Mouse (Mus musculus) embryonic facial prominence, embryonic 15.5 days (tissue): ENCODE data around the gene Khdrbs1. TPM values are rescaled to one million over a fixed set of nuclear protein-coding genes. Genes with fewer than 3 reads are reported as not detected.
A peak's percentile ranks its signal among the peaks of the same experiment; 100 is the strongest.
"Not testable (repeated sequence)": the region's sequence is repeated elsewhere in the genome, so short reads cannot be mapped to it uniquely, and the experiment has no call there.

ENCODE experiments used
- ATAC-seq: fragments of 200-750 bp; cut with Nextera tagmentation; 2 replicates; pipeline ENCODE4 v1.8.0; 2017; ENCODE audit warnings: low read depth, moderate TSS enrichment; ENCODE audit not compliant: insufficient number of reproducible peaks, low FRiP score, low TSS enrichment
- H3K27ac ChIP-seq: fragments of 300-500 bp; sonication (generic); replicated peaks from 2 replicates; pipeline ENCODE4 v1.5.1; 2015; ENCODE audit warnings: mild to moderate bottlenecking, inconsistent platforms
- H3K27me3 ChIP-seq: fragments of 300-500 bp; sonication (generic); 2 replicates; pipeline ENCODE4 v1.6.1; 2015; ENCODE audit warnings: inconsistent platforms
- H3K36me3 ChIP-seq: fragments of 300-500 bp; sonication (generic); 2 replicates; pipeline ENCODE4 v1.6.1; 2015; ENCODE audit warnings: mild to moderate bottlenecking, inconsistent platforms
- H3K4me1 ChIP-seq: fragments of 300-500 bp; sonication (generic); 2 replicates; pipeline ENCODE4 v1.6.1; 2015; ENCODE audit warnings: inconsistent platforms
- H3K4me2 ChIP-seq: fragments of 300-500 bp; sonication (generic); replicated peaks from 2 replicates; pipeline ENCODE4 v1.6.1; 2015; ENCODE audit warnings: mild to moderate bottlenecking, inconsistent platforms
- H3K4me3 ChIP-seq: fragments of 300-500 bp; sonication (generic); replicated peaks from 2 replicates; pipeline ENCODE4 v1.5.1; 2015; ENCODE audit warnings: mild to moderate bottlenecking, inconsistent platforms
- H3K9ac ChIP-seq: fragments of 300-500 bp; sonication (generic); 2 replicates; pipeline ENCODE4 v1.6.1; 2015; ENCODE audit warnings: inconsistent platforms
- H3K9me3 ChIP-seq: fragments of 300-500 bp; sonication (generic); replicated peaks from 2 replicates; pipeline ENCODE4 v1.6.1; 2016; ENCODE audit warnings: inconsistent platforms
- WGBS: fragments of 180-500 bp; shearing (Covaris S2); methylation state at CpG from one replicate; pipeline ENCODE4 v1.1.7; 2015; 5-methylcytosine and 5-hydroxymethylcytosine counted together
- polyA plus RNA-seq: library from polyadenylated mRNA; unstranded; fragments of >200 nt; fragmentation: Nextera tagmentation; extraction: Ambion mirVana; gene quantifications from 2 replicates; pipeline ENCODE4 v1.2.1, GENCODE M21; 2015

Gene Khdrbs1
- polyA plus RNA-seq, 1 experiment from 2014 or later: 99.1 TPM

DNA sequence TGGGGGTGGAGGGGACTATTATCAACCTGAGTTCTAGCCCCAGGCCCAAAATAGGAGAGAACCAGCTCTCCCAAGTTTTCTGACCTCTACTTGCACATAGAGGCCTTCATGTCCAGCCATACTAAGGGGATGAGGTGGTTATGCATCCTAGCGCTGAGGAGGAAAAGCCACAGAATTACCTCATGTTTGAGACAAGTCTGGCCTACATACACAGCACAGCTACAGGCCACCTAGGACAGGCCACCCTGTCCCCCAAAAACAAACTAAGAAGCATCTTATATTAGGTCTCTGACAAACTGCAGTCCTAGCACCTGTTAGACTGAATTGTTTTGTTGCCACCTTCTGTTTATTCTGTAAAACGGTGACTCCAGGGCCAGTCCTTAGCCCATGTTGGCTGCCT is 1.4 kb upstream of the Khdrbs1 start:
- 33% methylated on average over 2 of the region's 2 CpGs for WGBS
- H3K36me3 ChIP-seq: no peaks in the 10 kb centered on the region
- peak overlapping the region; percentile 66 for H3K4me2 ChIP-seq
- ATAC-seq: no peak
- H3K9ac ChIP-seq: peak overlapping the region; percentile 86; the same call in 1 of the 2 replicates
- H3K27me3 ChIP-seq: no peaks in the 10 kb centered on the region
- no peaks in the 10 kb centered on the region for H3K9me3 ChIP-seq
- H3K4me3 ChIP-seq: peak overlapping the region; percentile 100
- peaks cover 19% of the 10 kb centered on the region for H3K4me1 ChIP-seq
- H3K27ac ChIP-seq: peak overlapping the region; percentile 99

DNA sequence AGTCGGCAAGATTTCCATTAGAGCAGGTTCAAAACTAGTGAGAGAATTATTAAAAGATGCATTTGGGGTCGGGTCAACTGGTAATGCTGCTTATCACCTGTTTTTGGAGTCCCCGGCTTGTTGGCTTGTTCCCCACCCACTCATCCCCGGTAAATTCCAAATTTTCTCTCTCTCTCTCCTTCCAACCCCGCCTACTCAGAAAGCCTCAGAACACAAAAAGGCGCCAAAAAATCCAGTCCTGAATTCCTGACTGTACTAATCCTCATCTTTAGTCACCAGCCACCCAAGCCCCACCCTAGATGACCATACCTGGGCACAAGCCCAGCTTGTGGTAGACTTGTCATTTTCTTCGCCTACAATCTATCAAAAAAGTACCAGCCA is 897 bp upstream of the Khdrbs1 start:
- Histone ChIP-seq H3K27ac (peak overlapping the region; percentile 99), H3K4me1 (peaks cover 21% of the 10 kb centered on the region), H3K4me3 (peak overlapping the region; percentile 100), H3K9ac (peak overlapping the region; percentile 86), H3K36me3 (no peaks in the 10 kb centered on the region), H3K27me3 (no peaks in the 10 kb centered on the region), H3K9me3 (no peaks in the 10 kb centered on the region), H3K4me2 (peak overlapping the region; percentile 66)
- ATAC-seq: no peak
- 8% methylated on average over 7 of the region's 7 CpGs for WGBS

DNA sequence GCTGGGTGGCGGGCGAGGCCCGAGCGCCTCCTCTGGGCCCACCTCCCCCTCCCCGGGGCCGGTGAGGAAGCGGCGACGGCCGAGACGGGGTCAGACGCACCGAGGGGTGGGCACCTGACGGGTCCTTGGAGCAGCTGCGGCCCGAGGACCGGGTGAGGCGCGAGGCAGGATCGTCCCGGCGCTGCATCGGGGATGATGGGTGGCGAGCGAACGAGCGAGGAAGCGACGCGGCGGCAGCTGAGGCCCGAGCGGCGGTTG is 200 bp downstream of the Khdrbs1 start:
- H3K4me1 ChIP-seq: peaks cover 22% of the 10 kb centered on the region
- ATAC-seq: peak; percentile 39

DNA sequence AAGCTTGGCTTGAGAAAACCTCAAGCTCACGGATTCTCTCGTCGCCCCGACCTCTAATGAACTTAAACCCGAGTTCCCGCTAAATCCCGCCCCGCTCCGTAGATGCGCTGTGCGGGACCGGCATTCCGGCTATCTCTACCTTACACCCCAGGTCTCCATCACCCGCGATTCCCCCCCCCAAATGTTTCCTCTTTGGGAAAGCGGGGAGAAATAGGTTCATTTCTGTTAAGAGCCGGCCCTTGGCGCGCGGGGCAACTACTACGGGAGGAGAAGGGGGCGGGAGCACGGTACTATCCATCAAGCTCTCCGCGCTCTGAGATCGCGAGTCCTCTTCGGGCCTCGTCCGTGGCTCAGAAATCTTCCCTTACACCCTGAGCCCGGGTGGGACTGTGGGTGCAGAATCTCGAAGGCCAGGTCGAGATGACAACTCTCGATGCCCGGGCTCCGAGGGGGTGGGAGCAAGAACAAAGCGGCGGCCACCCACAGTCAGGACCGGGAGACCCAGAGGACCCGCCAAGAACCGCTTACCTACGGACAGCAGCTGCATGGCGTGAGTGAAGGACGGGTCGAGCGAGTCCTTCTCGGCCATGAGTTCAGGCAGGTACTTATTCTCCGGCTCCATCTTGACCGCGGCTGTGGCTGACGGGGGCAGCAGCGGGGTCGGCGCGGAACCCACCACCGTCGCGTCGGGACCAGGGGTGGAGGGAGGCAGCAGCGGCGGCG is 691 bp downstream of the Khdrbs1 start:
- WGBS: under 1% methylated on average over 62 of the region's 62 CpGs
- no peak; the same call in 1 of the 2 replicates for ATAC-seq
- H3K27ac ChIP-seq: peak overlapping the region; percentile 99

More for the DNA sequence above, 200 bp downstream of the Khdrbs1 start:
- H3K27me3 ChIP-seq: no peaks in the 10 kb centered on the region
- H3K4me3 ChIP-seq: peak overlapping the region; percentile 100
- H3K9me3 ChIP-seq: no peaks in the 10 kb centered on the region
- peak overlapping the region; percentile 99 for H3K27ac ChIP-seq
- no peaks in the 10 kb centered on the region for H3K36me3 ChIP-seq
- H3K4me2 ChIP-seq: peak overlapping the region; percentile 56
- peak overlapping the region; percentile 100 for H3K9ac ChIP-seq
- under 1% methylated on average over 32 of the region's 34 CpGs for WGBS

DNA sequence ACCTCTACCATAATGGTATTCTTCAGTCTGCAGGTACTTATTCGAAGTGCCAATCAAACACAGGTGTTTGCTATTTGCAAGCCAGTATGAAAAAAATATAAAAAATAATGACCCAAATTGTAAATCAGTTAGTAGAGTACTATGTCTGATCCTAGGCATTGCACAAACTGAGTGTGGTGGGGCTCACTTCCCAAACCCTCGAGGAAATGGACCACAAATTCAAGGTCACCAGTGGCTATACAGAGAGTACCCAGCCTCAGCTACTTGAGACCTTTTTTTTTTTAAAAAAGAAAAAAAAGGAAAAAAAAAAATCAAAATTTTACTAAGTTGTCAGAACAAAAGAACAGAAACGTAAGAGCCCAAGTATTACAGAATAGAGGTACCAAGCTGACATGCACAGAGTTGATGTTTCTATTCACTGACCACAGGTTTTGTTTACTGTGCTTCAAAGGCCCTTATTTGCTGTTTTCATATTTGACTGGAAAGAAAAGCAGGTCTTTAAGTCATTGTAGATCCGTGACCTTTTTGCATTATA is 2.9 kb downstream of the Khdrbs1 start:
- H3K27ac ChIP-seq: no peak overlapping the region
- H3K4me3 ChIP-seq: no peak overlapping the region
- no peak for ATAC-seq
- H3K9ac ChIP-seq: no peak overlapping the region
- H3K9me3 ChIP-seq: no peaks in the 10 kb centered on the region
- H3K27me3 ChIP-seq: no peaks in the 10 kb centered on the region
- WGBS: 60% methylated on average over 4 of the region's 4 CpGs
- peaks cover 22% of the 10 kb centered on the region for H3K4me1 ChIP-seq
- H3K4me2 ChIP-seq: peak overlapping the region; percentile 56
- no peaks in the 10 kb centered on the region for H3K36me3 ChIP-seq

More for the DNA sequence above, 691 bp downstream of the Khdrbs1 start:
- Histone ChIP-seq H3K9me3 (no peaks in the 10 kb centered on the region), H3K9ac (peak overlapping the region; percentile 100), H3K27me3 (no peaks in the 10 kb centered on the region), H3K36me3 (no peaks in the 10 kb centered on the region), H3K4me3 (peak overlapping the region; percentile 100), H3K4me1 (peaks cover 22% of the 10 kb centered on the region), H3K4me2 (peak overlapping the region; percentile 56)

DNA sequence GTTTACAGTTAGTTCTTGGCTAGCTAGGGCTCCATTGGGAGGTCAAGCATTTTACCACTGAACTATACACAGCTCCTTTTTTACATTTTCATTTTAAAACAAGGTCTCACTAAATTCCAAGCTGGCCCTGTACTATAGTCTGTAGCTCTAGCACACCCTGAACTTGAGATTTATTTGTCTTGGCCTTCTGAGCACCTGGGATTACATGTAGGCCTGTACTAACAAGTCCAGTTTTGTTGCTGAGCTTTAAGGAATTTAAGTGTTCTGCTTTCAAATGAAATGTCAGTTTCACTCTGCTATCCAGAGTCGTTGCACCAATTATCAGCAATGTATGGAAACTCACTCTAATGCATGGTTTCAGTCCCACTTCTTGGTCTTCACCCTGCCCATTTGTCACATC is 5.9 kb downstream of the Khdrbs1 start:
- 72% methylated on average over 1 of the region's 1 CpGs for WGBS
- H3K27ac ChIP-seq: peak overlapping the region; percentile 34; the same call in 1 of the 2 replicates
- no peak for ATAC-seq

DNA sequence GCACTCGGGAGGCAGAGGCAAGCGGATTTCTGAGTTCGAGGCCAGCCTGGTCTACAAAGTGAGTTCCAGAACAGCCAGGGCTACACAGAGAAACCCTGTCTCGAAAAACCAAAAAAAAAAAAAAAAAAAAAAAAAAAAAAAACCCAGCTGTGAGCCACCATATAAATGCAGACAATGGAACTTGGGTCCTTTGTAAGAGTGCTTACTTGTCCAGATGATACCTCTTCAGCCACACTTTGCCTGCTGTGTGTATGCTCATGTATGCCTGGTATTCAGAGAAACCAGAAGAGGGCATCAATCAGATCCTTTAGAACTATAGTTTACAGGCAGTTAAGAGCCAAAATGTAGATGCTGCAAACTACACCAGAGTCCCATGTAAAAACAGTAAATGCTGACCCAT is 6.6 kb downstream of the Khdrbs1 start:
- H3K4me1 ChIP-seq: peaks cover 13% of the 10 kb centered on the region
- not testable (repeated sequence) for ATAC-seq, H3K27me3 ChIP-seq, H3K4me2 ChIP-seq, H3K36me3 ChIP-seq, H3K9me3 ChIP-seq, H3K9ac ChIP-seq, H3K4me3 ChIP-seq
- H3K27ac ChIP-seq: peak overlapping the region; percentile 34; the same call in 1 of the 2 replicates
- 91% methylated on average over 4 of the region's 4 CpGs for WGBS

More for the DNA sequence above, 5.9 kb downstream of the Khdrbs1 start:
- no peaks in the 10 kb centered on the region for H3K36me3 ChIP-seq
- no peaks in the 10 kb centered on the region for H3K27me3 ChIP-seq
- no peak overlapping the region for H3K4me3 ChIP-seq
- no peak overlapping the region for H3K4me2 ChIP-seq
- no peaks in the 10 kb centered on the region for H3K9me3 ChIP-seq
- no peak overlapping the region for H3K9ac ChIP-seq
- peaks cover 13% of the 10 kb centered on the region for H3K4me1 ChIP-seq

DNA sequence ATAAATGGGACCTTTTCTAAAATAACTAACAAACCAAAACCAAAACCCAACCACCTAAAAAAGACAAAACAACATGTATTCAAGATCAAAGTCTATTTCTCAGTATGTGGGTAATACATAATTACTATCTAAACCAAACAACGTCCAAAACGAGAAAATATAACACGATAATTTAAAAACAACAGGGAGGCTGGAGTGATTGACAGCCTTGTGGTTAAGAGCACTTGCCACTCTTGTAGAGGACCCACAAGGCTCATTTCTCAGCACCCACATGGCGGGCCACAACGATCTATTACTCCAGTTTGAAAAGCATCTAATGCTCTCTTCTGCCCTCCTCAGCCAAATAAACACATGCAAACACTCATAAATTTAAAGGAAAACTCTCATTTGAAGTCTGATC is 10.7 kb downstream of the Khdrbs1 start:
- H3K27me3 ChIP-seq: no peaks in the 10 kb centered on the region
- WGBS: 75% methylated on average over 5 of the region's 5 CpGs
- H3K4me3 ChIP-seq: no peak overlapping the region
- no peak overlapping the region for H3K4me2 ChIP-seq
- ATAC-seq: no peak
- no peak overlapping the region for H3K9ac ChIP-seq
- H3K9me3 ChIP-seq: no peaks in the 10 kb centered on the region
- no peak overlapping the region for H3K27ac ChIP-seq
- H3K36me3 ChIP-seq: peaks cover 26% of the 10 kb centered on the region
- H3K4me1 ChIP-seq: no peaks in the 10 kb centered on the region; the same call in 1 of the 2 replicates

DNA sequence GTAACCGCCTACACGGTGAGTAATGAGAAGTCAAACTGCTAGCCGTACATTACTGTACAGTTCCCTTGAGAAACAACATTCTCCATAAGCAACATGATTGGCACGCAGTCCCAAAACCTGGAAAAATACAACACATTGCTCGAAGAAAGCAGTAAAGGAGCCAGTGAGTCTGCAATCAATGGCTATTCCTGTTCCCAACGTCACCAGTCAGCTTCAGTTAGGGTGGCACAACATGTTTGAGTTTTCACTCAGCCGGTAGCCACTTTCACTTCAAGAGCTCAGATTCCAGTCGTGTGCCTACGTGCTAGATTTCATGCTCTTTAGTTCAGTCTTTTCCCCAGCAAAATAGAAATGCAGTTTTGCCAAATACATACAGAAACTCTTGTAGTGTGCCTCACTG is 25.8 kb downstream of the Khdrbs1 start:
- WGBS: 83% methylated on average over 9 of the region's 9 CpGs
- no peaks in the 10 kb centered on the region for H3K9me3 ChIP-seq
- H3K27me3 ChIP-seq: no peaks in the 10 kb centered on the region
- ATAC-seq: no peak
- no peak overlapping the region for H3K4me2 ChIP-seq
- H3K27ac ChIP-seq: no peak overlapping the region
- no peak overlapping the region for H3K4me3 ChIP-seq
- peaks cover 82% of the 10 kb centered on the region for H3K36me3 ChIP-seq
- H3K9ac ChIP-seq: no peak overlapping the region
- H3K4me1 ChIP-seq: no peaks in the 10 kb centered on the region

DNA sequence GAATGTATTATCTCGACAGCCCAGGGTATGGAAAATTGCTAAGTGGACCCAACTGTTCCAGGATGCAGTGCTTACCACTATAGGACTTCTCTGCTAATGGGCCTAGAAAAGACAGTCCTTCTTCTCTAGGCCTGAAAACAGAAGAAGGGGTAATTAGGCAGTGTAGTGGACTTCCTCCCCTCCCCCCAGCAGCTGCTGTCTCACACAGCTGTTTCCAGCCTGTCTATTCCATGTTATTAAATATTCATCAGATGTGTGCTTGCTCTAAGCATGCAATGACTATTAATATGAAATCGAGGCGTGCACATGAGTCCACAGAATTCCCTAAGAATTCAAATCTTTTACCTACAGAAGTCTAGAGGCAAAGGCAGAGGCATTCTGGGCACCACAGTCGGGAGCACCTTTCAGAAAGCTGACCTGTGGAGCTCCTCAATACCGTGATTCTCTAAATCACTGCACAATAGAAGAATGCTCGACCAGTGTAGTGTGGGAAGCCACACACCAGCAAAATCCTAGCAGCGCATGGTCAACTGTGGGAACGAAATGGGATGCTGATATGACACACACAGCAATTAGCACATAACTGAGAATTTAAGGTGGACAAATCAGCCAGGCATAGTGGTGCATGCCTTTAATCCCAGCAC is 32.5 kb downstream of the Khdrbs1 start:
- H3K4me2 ChIP-seq: no peak overlapping the region
- peak overlapping the region; percentile 45 for H3K27ac ChIP-seq
- no peaks in the 10 kb centered on the region for H3K4me1 ChIP-seq
- H3K9ac ChIP-seq: no peak overlapping the region
- no peak overlapping the region for H3K4me3 ChIP-seq
- peaks cover 88% of the 10 kb centered on the region for H3K36me3 ChIP-seq
- H3K9me3 ChIP-seq: no peaks in the 10 kb centered on the region
- no peaks in the 10 kb centered on the region for H3K27me3 ChIP-seq
- ATAC-seq: peak; percentile 55; the same call in 1 of the 2 replicates
- 76% methylated on average over 8 of the region's 8 CpGs for WGBS

DNA sequence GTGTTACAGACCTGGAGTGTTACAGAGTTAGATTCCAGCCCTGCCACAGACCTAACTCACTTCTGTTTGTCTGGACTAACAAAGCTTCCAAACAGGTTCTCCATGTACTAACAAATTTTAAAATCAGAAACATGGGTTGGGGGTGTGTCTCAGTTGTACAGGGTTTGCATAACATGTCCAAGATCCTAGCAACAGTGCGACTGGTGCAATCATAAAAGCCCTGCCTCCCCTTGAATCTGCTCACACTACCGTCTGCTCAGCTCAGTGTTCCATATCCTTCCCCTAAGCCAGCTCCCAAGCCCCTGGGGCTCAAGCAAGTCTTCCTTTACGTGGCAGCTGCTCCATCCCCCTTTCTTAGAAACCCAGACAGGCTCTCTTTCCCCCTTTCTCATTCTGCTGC is 35.4 kb downstream of the Khdrbs1 start:
- Histone ChIP-seq H3K27me3 (no peaks in the 10 kb centered on the region), H3K36me3 (peaks cover 85% of the 10 kb centered on the region), H3K4me3 (no peak overlapping the region), H3K4me1 (peaks cover 17% of the 10 kb centered on the region), H3K9ac (no peak overlapping the region), H3K9me3 (no peaks in the 10 kb centered on the region), H3K4me2 (no peak overlapping the region), H3K27ac (0 out of 2 replicates have a peak overlapping the region, but pooled peaks have one; percentile 44)
- WGBS: 37% methylated on average over 3 of the region's 3 CpGs
- ATAC-seq: no peak
